Mouse (Mus musculus) heart, adult 2 months (tissue): ENCODE measurements around the gene Lrtm2. TPM values are rescaled to one million over a fixed set of nuclear protein-coding genes. Genes with fewer than 3 reads are reported as not detected.

Experiments
- DNase-seq, 2 experiments: peaks; one replicate each; pipeline ENCODE4 v3.0.0; 2021
- H3K27ac ChIP-seq: fragments of 200-600 bp; 2 replicates; pipeline ENCODE4 v1.8.1; 2022
- H3K27me3 ChIP-seq: fragments of 200-500 bp; 2 replicates; pipeline ENCODE4 v1.6.1; 2012; ENCODE audit warnings: mild to moderate bottlenecking, low read length, inconsistent platforms, mixed read lengths; ENCODE audit not compliant: control insufficient read depth, insufficient read depth
- H3K36me3 ChIP-seq: fragments of 200-500 bp; 2 replicates; pipeline ENCODE4 v1.6.1; 2012; ENCODE audit warnings: low read length, inconsistent platforms; ENCODE audit not compliant: control insufficient read depth, insufficient read depth
- H3K4me1 ChIP-seq: fragments of 200-500 bp; 2 replicates; pipeline ENCODE4 v1.6.1; 2011; ENCODE audit warnings: low read length; ENCODE audit not compliant: control insufficient read depth, insufficient read depth
- H3K4me3 ChIP-seq: fragments of 200-600 bp; 2 replicates; pipeline ENCODE4 v1.8.1; 2022
- H3K79me2 ChIP-seq: fragments of 200-500 bp; replicated peaks from 2 replicates; pipeline ENCODE4 v1.6.1; 2012; ENCODE audit warnings: mild to moderate bottlenecking, inconsistent platforms, low read length, moderate library complexity, mixed read lengths; ENCODE audit not compliant: control insufficient read depth, insufficient read depth
- H3K9ac ChIP-seq: fragments of 200-500 bp; 2 replicates; pipeline ENCODE4 v1.6.1; 2012; ENCODE audit warnings: low read depth, mild to moderate bottlenecking, control low read depth, inconsistent platforms, low read length, mixed read lengths
- CTCF ChIP-seq: fragments of 200-600 bp; IDR thresholded peaks from 2 replicates; pipeline ENCODE4 v1.8.1; 2022; ENCODE audit warnings: antibody characterized with exemption, mild to moderate bottlenecking, moderate library complexity
- EP300 ChIP-seq: fragments of 200-500 bp; IDR thresholded peaks from 2 replicates; pipeline ENCODE4 v1.6.1; 2011; ENCODE audit warnings: low read depth, low read length, control low read depth; ENCODE audit not compliant: insufficient read depth
- POLR2A ChIP-seq: fragments of 200-500 bp; IDR thresholded peaks from 2 replicates; pipeline ENCODE4 v1.6.1; 2011; ENCODE audit warnings: mild to moderate bottlenecking, low read depth, low read length, control low read depth; ENCODE audit not compliant: insufficient read depth
- WGBS: fragments of 180-500 bp; shearing (Covaris S2); methylation state at CpG from one replicate; pipeline ENCODE4 v1.1.7; 2018; 5-methylcytosine and 5-hydroxymethylcytosine counted together
- intact Hi-C: fragments of 180-260 bp; cut with DNase I; formaldehyde crosslinking; loops from one replicate; pipeline ENCODE4 v1.15.1; 2025
- polyA plus RNA-seq: library from polyadenylated mRNA; depleted of rRNA; stranded (reverse); fragments of >200 nt; gene quantifications from 2 replicates; pipeline ENCODE4 v1.2.3, GENCODE M21; 2012
- total RNA-seq, 2 experiments: library from RNA; stranded (reverse); gene quantifications; 2 replicates each; pipeline ENCODE4 v1.2.3; 2021

Lrtm2 gene
- total and polyA plus RNA-seq, 3 experiments = 0.57 to 0.73 (median 0.61) TPM

DNA sequence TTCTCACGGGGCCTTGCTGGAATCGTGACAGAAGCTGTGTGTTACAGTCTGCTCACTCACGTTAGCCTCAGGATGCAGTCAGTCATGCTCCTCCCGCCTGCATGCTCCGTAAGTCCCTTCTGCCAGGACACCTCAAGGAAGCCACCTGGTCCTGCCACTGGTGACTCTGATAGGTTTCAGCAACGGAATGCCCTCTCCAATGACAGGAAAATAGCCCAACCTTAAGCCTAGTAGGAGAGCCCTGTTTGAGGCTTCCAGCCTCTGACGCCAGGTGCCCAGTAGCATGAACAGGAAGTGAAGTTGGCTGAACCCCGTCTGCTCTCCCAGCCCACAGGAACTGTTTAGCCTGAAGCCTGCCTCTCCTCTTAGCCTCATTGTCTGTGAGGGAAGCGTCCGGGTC, 15.7 kb upstream of the Lrtm2 start:
- Histone ChIP-seq H3K27ac (no peak overlapping the region), H3K4me3 (no peak overlapping the region), H3K4me1 (no peaks in the 10 kb centered on the region), H3K27me3 (no peaks in the 10 kb centered on the region), H3K79me2 (no peaks in the 10 kb centered on the region), H3K36me3 (no peaks in the 10 kb centered on the region), H3K9ac (no peak overlapping the region)
- no peak for DNase-seq
- 42% methylated on average over 10 of the region's 10 CpGs for WGBS
- no peak for TF ChIP-seq CTCF
- no peak for TF ChIP-seq EP300
- no peak for TF ChIP-seq POLR2A
- intact Hi-C loops = loop anchor here (5.0 kb wide), 2 partner anchors 219 to 234 kb away; no protein-coding TSS in a partner anchor

- no peaks in the 10 kb centered on the region for H3K79me2 ChIP-seq
- DNase-seq = no peak
- H3K4me1 ChIP-seq = no peaks in the 10 kb centered on the region
- no peak overlapping the region for H3K9ac ChIP-seq
- no peak overlapping the region for H3K4me3 ChIP-seq
- no peak for TF ChIP-seq CTCF
- no peak for TF ChIP-seq EP300
- TF ChIP-seq POLR2A = no peak
- H3K27ac ChIP-seq = no peak overlapping the region
- no peaks in the 10 kb centered on the region for H3K27me3 ChIP-seq
- intact Hi-C loops = no loop called here
- no peaks in the 10 kb centered on the region for H3K36me3 ChIP-seq
These were observed 10.8 kb upstream of the Lrtm2 start for GRCm38 (mm10) chr6:119341409-119341808.

DNA sequence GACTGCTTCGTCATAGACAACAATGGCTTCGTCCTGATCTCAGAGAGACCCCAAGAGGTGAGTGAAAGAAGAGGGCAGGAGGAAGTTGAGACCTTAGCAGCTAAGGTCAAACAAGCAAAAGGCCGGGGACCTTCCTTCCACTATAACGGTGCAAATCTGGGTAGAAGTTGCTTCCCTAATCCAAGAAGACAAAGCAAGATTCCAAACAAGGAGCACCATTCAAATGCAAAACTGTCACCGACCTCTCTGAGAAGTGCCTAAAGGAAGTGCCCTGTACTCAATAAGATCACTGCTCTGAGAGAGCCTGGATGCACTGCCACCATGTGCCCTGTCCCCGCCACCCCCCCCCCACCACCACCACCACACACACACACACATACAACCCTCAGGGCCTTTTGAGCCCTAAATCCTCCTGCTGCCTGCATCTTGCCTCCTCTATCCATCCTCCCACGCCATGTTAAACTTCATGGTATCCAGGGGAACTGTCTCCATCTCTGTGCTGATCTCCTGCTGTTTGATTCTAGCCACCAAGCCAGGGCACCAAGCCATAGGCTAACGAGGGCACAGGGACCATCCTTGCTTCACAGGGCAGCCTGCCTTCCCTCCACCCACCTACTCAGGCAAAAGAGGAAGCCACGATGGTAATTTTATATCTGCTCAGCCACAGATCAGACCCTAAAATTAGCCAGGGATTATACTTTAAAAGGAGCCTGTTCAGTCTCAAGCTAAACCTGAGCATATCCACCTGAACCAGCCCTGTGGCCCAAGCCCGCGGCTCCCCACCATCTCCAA, 7.8 kb upstream of the Lrtm2 start:
- no peaks in the 10 kb centered on the region for H3K36me3 ChIP-seq
- WGBS = 47% methylated on average over 11 of the region's 11 CpGs
- H3K4me3 ChIP-seq = no peak overlapping the region
- H3K27me3 ChIP-seq = no peaks in the 10 kb centered on the region
- DNase-seq = no peak
- no peak overlapping the region for H3K27ac ChIP-seq
- no peaks in the 10 kb centered on the region for H3K79me2 ChIP-seq
- intact Hi-C loops = no loop called here
- H3K4me1 ChIP-seq = no peaks in the 10 kb centered on the region
- TF ChIP-seq POLR2A (no peak), EP300 (no peak), CTCF (no peak)
- H3K9ac ChIP-seq = no peak overlapping the region

DNA sequence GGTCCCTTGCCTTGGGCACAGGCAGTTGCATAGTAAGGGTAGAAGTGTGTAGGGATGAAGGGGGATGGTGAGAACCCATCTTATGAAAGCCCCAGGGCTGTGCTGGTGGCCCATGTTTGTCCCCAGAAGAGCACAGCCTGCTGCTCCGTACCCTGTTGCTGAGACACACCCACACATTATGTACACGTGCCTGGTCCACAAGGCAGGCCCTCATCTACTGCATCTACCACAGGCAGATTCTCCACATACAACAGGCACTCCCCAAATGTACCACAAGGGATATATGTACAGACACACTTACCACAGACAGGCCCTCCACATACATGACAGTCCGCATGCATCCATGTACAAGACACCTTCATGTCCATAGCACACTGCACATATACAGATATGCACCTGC, 6.7 kb upstream of the Lrtm2 start:
- no peak overlapping the region for H3K27ac ChIP-seq
- H3K4me3 ChIP-seq = no peak overlapping the region
- no peaks in the 10 kb centered on the region for H3K4me1 ChIP-seq
- no peak for TF ChIP-seq POLR2A
- no peak for TF ChIP-seq CTCF
- no peak for TF ChIP-seq EP300
- no peak for DNase-seq
- intact Hi-C loops = no loop called here
- H3K27me3 ChIP-seq = no peaks in the 10 kb centered on the region; the same call in 1 of the 2 replicates
- WGBS = 72% methylated on average over 3 of the region's 3 CpGs
- no peaks in the 10 kb centered on the region for H3K36me3 ChIP-seq
- H3K79me2 ChIP-seq = no peaks in the 10 kb centered on the region
- H3K9ac ChIP-seq = no peak overlapping the region

- intact Hi-C loops = no loop called here
- TF ChIP-seq EP300 = no peak
- no peak for TF ChIP-seq POLR2A
- TF ChIP-seq CTCF = no peak
These were observed 5.6 kb upstream of the Lrtm2 start for GRCm38 (mm10) chr6:119336124-119336523.

GRCm38 (mm10) chr6:119333831-119334230, 3.3 kb upstream of the Lrtm2 start:
- WGBS = 38% methylated on average over 3 of the region's 3 CpGs
- Histone ChIP-seq H3K36me3 (no peaks in the 10 kb centered on the region), H3K4me1 (peaks cover 1% of the 10 kb centered on the region; the same call in 1 of the 2 replicates), H3K4me3 (no peak overlapping the region), H3K27me3 (peaks cover 5% of the 10 kb centered on the region; the same call in 1 of the 2 replicates), H3K9ac (no peak overlapping the region), H3K27ac (no peak overlapping the region), H3K79me2 (no peaks in the 10 kb centered on the region)
- intact Hi-C loops = no loop called here
- no peak for TF ChIP-seq POLR2A
- TF ChIP-seq CTCF = no peak
- TF ChIP-seq EP300 = no peak
- no peak for DNase-seq

More at GRCm38 (mm10) chr6:119336124-119336523, 5.6 kb upstream of the Lrtm2 start:
- no peak overlapping the region for H3K9ac ChIP-seq
- no peaks in the 10 kb centered on the region for H3K36me3 ChIP-seq
- DNase-seq = no peak
- WGBS = 64% methylated on average over 7 of the region's 7 CpGs
- H3K4me3 ChIP-seq = no peak overlapping the region
- H3K27me3 ChIP-seq = no peaks in the 10 kb centered on the region; the same call in 1 of the 2 replicates
- no peak overlapping the region for H3K27ac ChIP-seq
- H3K4me1 ChIP-seq = no peaks in the 10 kb centered on the region
- no peaks in the 10 kb centered on the region for H3K79me2 ChIP-seq
